Mouse (Mus musculus): ENCODE measurements around the gene Gal3st1.

DNA sequence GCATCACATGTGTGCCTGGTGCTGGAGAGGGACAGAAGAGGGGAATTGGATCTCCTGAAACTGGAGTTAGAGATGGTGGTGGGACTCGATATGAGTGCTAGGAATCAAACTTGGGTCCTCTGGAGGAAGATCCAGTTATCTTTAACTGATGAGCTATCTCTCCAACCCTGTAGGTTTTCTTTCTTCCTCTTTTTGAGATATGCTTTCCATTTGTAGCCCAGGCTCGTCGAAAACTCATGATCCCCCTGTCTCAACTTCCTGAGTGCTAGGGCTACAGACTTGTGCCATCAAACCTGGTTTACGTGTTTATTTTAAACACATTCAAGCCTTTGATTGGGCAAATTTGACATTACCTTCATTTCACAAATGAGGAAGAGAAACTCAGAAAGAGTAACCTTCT, 50.7 kb downstream of the Gal3st1 start:
- TF ChIP-seq CTCF (IDR thresholded peaks at IDR 0.05; ENCODE audit: control insufficient read depth, insufficient read depth, low read length) (no peak), POLR2A (IDR thresholded peaks at IDR 0.05; ENCODE audit: borderline replicate concordance, control insufficient read depth, low read depth, low read length) (no peak)

All from bone marrow, adult 2 months (tissue).